Mouse (Mus musculus): ENCODE measurements at regions not wholly inside any gene's neighbourhood (a gene's known extent, or its start where the extent isn't known, plus 50 kb on each side); places are given as distances from the start of the nearest gene placed in this dataset.
A peak's percentile ranks its signal among the peaks of the same experiment; 100 is the strongest.

DNA sequence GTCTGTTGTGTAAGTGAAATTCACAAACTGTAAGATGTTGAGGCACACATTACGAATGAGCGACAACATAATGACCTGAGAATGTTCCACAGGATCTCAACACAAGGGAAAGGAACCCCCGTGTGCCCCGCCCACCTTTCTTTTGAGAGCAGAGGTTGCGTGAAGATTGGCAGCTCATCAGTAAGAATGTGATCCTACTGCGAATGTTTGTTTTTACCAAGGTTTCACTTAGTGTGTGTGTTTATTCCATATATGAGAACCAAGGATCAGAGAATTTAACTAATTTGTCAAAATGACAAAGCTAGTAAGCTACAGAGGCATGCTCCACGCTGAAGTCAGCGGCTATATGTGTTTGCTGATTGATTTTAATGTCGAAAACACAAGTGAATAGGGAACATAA, 321.5 kb upstream of the Zeb2 start:
- peak; percentile 70 for ATAC-seq
- H3K4me1 ChIP-seq (ENCODE audit: insufficient read depth, low read depth, low read length) = no peaks in the 10 kb centered on the region; the same call in 1 of the 2 replicates
- H3K36me3 ChIP-seq (ENCODE audit: insufficient read depth, low read length) = no peaks in the 10 kb centered on the region
- no peak overlapping the region; the same call in 1 of the 2 replicates for H3K4me2 ChIP-seq (replicated peaks; ENCODE audit: low read depth, low read length)
- 33% methylated on average over 9 of the region's 9 CpGs for WGBS
- 0 out of 2 replicates have a peak overlapping the region, but pooled peaks have one; percentile 34 for H3K27ac ChIP-seq (ENCODE audit: low read length)
- H3K27me3 ChIP-seq (replicated peaks; ENCODE audit: insufficient read depth, low read length) = no peaks in the 10 kb centered on the region
- H3K9me3 ChIP-seq (ENCODE audit: low read length) = no peaks in the 10 kb centered on the region
- H3K9ac ChIP-seq (replicated peaks; ENCODE audit: low read depth) = no peak overlapping the region
- TF ChIP-seq CTCF (IDR thresholded peaks at IDR 0.05) (no peak), EP300 (IDR thresholded peaks at IDR 0.05) (no peak)
- H3K4me3 ChIP-seq (ENCODE audit: low read depth, low read length) = no peak overlapping the region
- peak; percentile 63 for DNase-seq (ENCODE audit: low spot score)

DNA sequence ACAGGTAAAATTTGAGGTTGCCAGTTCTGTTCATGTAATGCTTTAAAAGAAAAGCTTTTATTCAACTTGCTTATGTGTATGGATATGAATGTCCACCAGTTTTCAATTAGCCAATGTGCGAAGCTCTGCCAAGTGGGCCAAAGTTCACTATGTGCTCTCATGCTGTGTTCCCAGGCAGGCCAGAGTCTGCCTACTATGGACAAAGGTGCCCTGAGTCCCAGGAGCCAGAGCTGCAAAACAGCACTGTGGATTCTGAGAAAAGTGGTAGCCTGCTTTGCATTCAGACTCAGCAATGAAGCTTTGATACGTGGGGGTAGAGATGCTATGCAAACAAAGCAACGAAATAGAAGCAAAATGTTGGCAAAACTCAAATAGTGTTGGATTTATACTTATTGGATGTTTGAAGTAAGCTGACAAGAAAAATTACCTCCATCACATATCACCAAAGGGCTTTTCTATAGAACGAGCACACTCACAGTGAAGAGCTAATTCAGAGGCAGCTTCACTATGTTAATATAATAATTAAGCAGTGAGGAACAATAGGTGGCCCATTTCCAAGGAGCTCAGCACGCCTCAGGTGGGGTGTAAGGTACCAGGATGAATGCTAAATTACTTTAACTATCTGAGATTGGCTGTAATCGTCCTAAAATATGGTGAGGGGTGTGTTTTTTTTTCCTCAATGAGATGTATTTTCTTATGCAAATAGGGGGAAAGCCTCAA, 318.2 kb upstream of the Zeb2 start:
- 51% methylated on average over 6 of the region's 6 CpGs for WGBS
- no peak overlapping the region for H3K4me2 ChIP-seq (replicated peaks; ENCODE audit: low read depth, low read length)
- H3K27ac ChIP-seq (ENCODE audit: low read length) = no peak overlapping the region
- H3K27me3 ChIP-seq (replicated peaks; ENCODE audit: insufficient read depth, low read length) = no peaks in the 10 kb centered on the region
- ATAC-seq (no peak), DNase-seq (ENCODE audit: low spot score) (no peak)
- no peaks in the 10 kb centered on the region; the same call in 1 of the 2 replicates for H3K4me1 ChIP-seq (ENCODE audit: insufficient read depth, low read depth, low read length)
- no peak overlapping the region for H3K4me3 ChIP-seq (ENCODE audit: low read depth, low read length)
- H3K9me3 ChIP-seq (ENCODE audit: low read length) = no peaks in the 10 kb centered on the region
- no peaks in the 10 kb centered on the region for H3K36me3 ChIP-seq (ENCODE audit: insufficient read depth, low read length)
- TF ChIP-seq EP300 (IDR thresholded peaks at IDR 0.05) = no peak
- no peak overlapping the region for H3K9ac ChIP-seq (replicated peaks; ENCODE audit: low read depth)

DNA sequence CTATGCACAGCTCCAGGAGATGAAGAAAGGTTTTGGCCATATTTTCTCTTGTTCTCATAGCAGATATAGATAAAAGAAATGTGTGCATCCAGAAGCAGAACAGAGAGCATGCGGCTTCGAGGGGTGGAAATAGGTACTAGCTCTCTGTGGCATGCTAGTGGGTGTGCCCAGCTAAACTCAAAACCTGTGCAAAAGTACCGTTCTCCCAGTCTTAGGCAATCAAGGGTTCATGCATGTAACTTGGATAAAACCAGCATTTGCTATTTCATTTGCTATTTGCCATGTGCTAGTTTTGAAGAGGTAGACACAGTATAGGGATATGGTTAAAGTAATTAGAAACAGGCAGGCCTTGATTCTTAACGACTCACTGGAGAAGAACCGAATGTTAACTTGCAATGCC, 317.6 kb upstream of the Zeb2 start:
- H3K4me2 ChIP-seq (replicated peaks; ENCODE audit: low read depth, low read length) = no peak overlapping the region
- no peak for DNase-seq (ENCODE audit: low spot score)
- no peak for ATAC-seq
- H3K4me3 ChIP-seq (ENCODE audit: low read depth, low read length) = no peak overlapping the region
- 87% methylated on average over 5 of the region's 5 CpGs for WGBS
- H3K9me3 ChIP-seq (ENCODE audit: low read length) = no peaks in the 10 kb centered on the region
- H3K36me3 ChIP-seq (ENCODE audit: insufficient read depth, low read length) = no peaks in the 10 kb centered on the region
- no peaks in the 10 kb centered on the region for H3K27me3 ChIP-seq (replicated peaks; ENCODE audit: insufficient read depth, low read length)
- no peak overlapping the region for H3K27ac ChIP-seq (ENCODE audit: low read length)
- H3K9ac ChIP-seq (replicated peaks; ENCODE audit: low read depth) = no peak overlapping the region
- no peaks in the 10 kb centered on the region; the same call in 1 of the 2 replicates for H3K4me1 ChIP-seq (ENCODE audit: insufficient read depth, low read depth, low read length)
- TF ChIP-seq CTCF (IDR thresholded peaks at IDR 0.05) (no peak), EP300 (IDR thresholded peaks at IDR 0.05) (no peak)

DNA sequence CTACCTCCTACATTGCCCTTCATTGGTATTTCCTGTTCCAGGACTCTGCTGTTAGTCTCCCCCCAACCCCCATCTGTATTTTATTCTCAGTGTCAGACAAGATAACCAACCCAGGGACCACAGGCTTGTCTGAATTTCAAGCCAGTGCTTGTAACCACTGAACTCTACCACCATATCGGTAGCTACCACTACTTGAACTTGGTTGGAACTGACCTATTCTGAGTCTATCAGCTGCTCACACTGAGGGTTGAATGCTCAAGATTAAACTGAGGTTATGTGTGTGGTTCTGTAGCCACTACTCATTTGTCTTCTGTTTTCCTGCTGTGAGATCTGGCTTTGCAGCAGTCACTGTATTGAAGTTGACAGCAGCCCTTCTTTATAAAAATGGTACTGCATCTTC, 317.0 kb upstream of the Zeb2 start:
- no peak overlapping the region for H3K4me2 ChIP-seq (replicated peaks; ENCODE audit: low read depth, low read length)
- ATAC-seq = no peak
- no peaks in the 10 kb centered on the region for H3K36me3 ChIP-seq (ENCODE audit: insufficient read depth, low read length)
- 93% methylated on average over 1 of the region's 1 CpGs for WGBS
- no peak overlapping the region for H3K4me3 ChIP-seq (ENCODE audit: low read depth, low read length)
- no peaks in the 10 kb centered on the region for H3K9me3 ChIP-seq (ENCODE audit: low read length)
- no peak for DNase-seq (ENCODE audit: low spot score)
- no peak overlapping the region for H3K9ac ChIP-seq (replicated peaks; ENCODE audit: low read depth)
- no peaks in the 10 kb centered on the region; the same call in 1 of the 2 replicates for H3K4me1 ChIP-seq (ENCODE audit: insufficient read depth, low read depth, low read length)
- H3K27ac ChIP-seq (ENCODE audit: low read length) = no peak overlapping the region
- no peak for TF ChIP-seq CTCF (IDR thresholded peaks at IDR 0.05)
- H3K27me3 ChIP-seq (replicated peaks; ENCODE audit: insufficient read depth, low read length) = no peaks in the 10 kb centered on the region

DNA sequence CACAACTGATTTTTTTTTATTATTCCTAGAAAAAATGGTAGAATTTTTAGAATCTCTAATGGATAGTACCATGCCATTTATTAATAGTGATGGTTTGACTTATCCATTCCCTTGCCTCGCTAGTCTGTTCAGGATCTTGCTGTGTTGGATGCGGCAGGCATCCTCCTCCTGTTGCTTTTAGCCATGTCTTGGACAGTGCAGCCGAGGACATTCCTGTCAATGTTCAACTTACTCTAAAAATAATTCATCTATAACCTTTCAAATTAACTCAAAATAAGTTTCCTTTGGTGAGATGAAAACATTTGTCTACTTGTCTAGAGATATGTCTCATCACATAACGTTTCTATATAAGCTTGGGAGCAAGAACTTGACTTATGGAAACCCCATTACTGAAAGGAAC, 314.2 kb upstream of the Zeb2 start:
- Histone ChIP-seq H3K36me3 (ENCODE audit: insufficient read depth, low read length) (no peaks in the 10 kb centered on the region), H3K27me3 (replicated peaks; ENCODE audit: insufficient read depth, low read length) (no peaks in the 10 kb centered on the region), H3K4me3 (ENCODE audit: low read depth, low read length) (no peak overlapping the region), H3K27ac (ENCODE audit: low read length) (no peak overlapping the region), H3K4me2 (replicated peaks; ENCODE audit: low read depth, low read length) (no peak overlapping the region), H3K9ac (replicated peaks; ENCODE audit: low read depth) (no peak overlapping the region), H3K4me1 (ENCODE audit: insufficient read depth, low read depth, low read length) (no peaks in the 10 kb centered on the region; the same call in 1 of the 2 replicates), H3K9me3 (ENCODE audit: low read length) (no peaks in the 10 kb centered on the region)
- WGBS = 85% methylated on average over 4 of the region's 4 CpGs
- DNase-seq (ENCODE audit: low spot score) (no peak), ATAC-seq (no peak)
- no peak for TF ChIP-seq CTCF (IDR thresholded peaks at IDR 0.05)
- TF ChIP-seq EP300 (IDR thresholded peaks at IDR 0.05) = no peak

DNA sequence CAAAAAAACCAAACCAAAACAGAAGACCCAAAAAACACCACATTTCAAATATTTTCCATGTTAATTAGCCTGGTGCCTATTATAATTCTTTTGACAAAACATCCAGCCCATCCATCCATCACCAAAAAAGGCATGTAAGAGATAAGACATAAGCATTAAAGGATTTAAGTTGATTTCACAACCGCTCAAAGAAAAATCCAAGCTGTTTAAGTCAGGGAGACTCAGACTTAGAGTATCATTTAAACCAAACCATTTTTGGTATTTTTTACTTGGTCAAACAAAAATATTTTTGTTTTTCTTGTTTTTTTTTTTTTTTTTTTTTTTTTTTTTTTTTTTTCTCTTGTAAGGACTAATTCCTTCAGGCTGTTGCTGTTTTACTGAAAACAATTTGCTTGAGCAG, 304.6 kb upstream of the Zeb2 start:
- DNase-seq (ENCODE audit: low spot score) = peak; percentile 54
- WGBS = 76% methylated on average over 1 of the region's 1 CpGs
- Histone ChIP-seq H3K4me2 (replicated peaks; ENCODE audit: low read depth, low read length) (no peak overlapping the region), H3K9me3 (ENCODE audit: low read length) (no peaks in the 10 kb centered on the region), H3K4me1 (ENCODE audit: insufficient read depth, low read depth, low read length) (no peaks in the 10 kb centered on the region), H3K9ac (replicated peaks; ENCODE audit: low read depth) (no peak overlapping the region), H3K4me3 (ENCODE audit: low read depth, low read length) (no peak overlapping the region), H3K36me3 (ENCODE audit: insufficient read depth, low read length) (no peaks in the 10 kb centered on the region), H3K27me3 (replicated peaks; ENCODE audit: insufficient read depth, low read length) (no peaks in the 10 kb centered on the region), H3K27ac (ENCODE audit: low read length) (no peak overlapping the region)
- no peak for ATAC-seq
- TF ChIP-seq EP300 (IDR thresholded peaks at IDR 0.05) (no peak), CTCF (IDR thresholded peaks at IDR 0.05) (no peak)

Data from lung, postnatal 0 days (tissue).